Comparison of ENCODE assay signal across 20 mouse cellular contexts in the genomic region with DNA sequence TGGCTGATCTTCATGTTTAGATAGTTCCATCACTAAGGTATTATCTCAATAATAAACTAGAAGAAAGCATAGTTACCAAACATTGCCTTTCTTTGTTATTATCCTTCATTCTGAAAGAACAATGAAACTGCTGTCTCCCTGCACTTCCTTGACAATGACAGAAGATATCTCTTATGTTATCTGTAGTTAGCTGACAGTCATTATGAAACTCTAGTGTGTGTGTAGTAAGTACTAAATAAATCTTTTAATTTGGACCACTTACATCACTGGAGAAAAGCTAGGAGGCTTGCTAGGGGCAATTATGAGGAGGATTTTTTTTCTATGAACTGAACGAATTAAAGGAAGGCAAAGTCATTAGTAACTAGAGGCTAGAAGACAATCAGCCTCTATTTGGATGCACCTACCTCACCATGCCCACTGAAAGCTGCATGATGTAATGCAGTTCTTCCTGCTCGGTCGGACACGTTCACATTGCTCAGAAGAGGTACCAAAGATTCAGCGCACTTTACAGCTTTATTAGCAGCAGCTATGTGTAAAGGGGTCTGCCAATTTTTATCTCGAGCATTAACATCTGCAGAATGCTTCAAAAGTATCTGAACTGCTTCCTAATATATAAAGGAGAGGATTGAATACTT.
"Had no signal": no experiment of that assay in that cellular context is flagged by ENCODE, and none has a peak within 500 bp of the region (broad histone marks: within the 10 kb centered on the region; RNA-seq: fewer than 3 reads in every experiment).

No protein-coding gene starts in this region.

- H3K9me3 ChIP-seq: limb, embryonic 10.5 days; limb, embryonic 13.5 days; liver, embryonic 13.5 days; megakaryocyte, embryonic 14.5 days; midbrain, embryonic 10.5 days; midbrain, embryonic 13.5 days; neural tube, embryonic 13.5 days; stomach, embryonic 15.5 days had no signal

- H3K9ac ChIP-seq: limb, embryonic 13.5 days; liver, embryonic 13.5 days; lung, embryonic 14.5 days; midbrain, embryonic 13.5 days; neural tube, embryonic 13.5 days; stomach, embryonic 15.5 days had no signal

- DNase-seq: kidney, adult 9 months; kidney, postnatal 14 days; kidney, postnatal 4 days; liver; liver, embryonic 13.5 days; lung, embryonic 14.5 days; lung, postnatal 36 days; right cerebral cortex, postnatal 25 days; spleen, adult 18-20 months; thymus, postnatal 25 days had no signal

- H3K4me3 ChIP-seq: limb, embryonic 10.5 days; limb, embryonic 13.5 days; liver, embryonic 13.5 days; megakaryocyte, embryonic 14.5 days; midbrain, embryonic 10.5 days; midbrain, embryonic 13.5 days; myocyte; neural tube, embryonic 13.5 days; stomach, embryonic 15.5 days had no signal

- H3K27ac ChIP-seq: limb, embryonic 10.5 days; limb, embryonic 13.5 days; liver, embryonic 13.5 days; midbrain, embryonic 10.5 days; midbrain, embryonic 13.5 days; neural tube, embryonic 13.5 days; stomach, embryonic 15.5 days had no signal

- H3K27me3 ChIP-seq: limb, embryonic 13.5 days; liver, embryonic 13.5 days; megakaryocyte, embryonic 14.5 days; midbrain, embryonic 13.5 days; neural tube, embryonic 13.5 days; stomach, embryonic 15.5 days had no signal

- H3K4me2 ChIP-seq: limb, embryonic 13.5 days; liver, embryonic 13.5 days; lung, embryonic 14.5 days; midbrain, embryonic 13.5 days; neural tube, embryonic 13.5 days; stomach, embryonic 15.5 days had no signal

- H3K4me1 ChIP-seq: limb, embryonic 10.5 days; limb, embryonic 13.5 days; liver, embryonic 13.5 days; midbrain, embryonic 10.5 days; midbrain, embryonic 13.5 days; neural tube, embryonic 13.5 days; stomach, embryonic 15.5 days had no signal

- H3K36me3 ChIP-seq: stomach, embryonic 15.5 days had no signal

- ATAC-seq: lung, postnatal 0 days; midbrain, embryonic 13.5 days; midbrain, embryonic 16.5 days had no signal
